Mouse (Mus musculus) liver, embryonic 14.5 days (tissue): ENCODE results near the gene Axl.

Experiments
- CTCF ChIP-seq: IDR thresholded peaks from 2 replicates; pipeline ENCODE4 v1.5.1; 2016; ENCODE audit warnings: antibody characterized with exemption, low read depth, control low read depth
- EP300 ChIP-seq: IDR thresholded peaks from 2 replicates; pipeline ENCODE4 v1.6.1; 2016; ENCODE audit warnings: antibody characterized with exemption, low read depth

DNA sequence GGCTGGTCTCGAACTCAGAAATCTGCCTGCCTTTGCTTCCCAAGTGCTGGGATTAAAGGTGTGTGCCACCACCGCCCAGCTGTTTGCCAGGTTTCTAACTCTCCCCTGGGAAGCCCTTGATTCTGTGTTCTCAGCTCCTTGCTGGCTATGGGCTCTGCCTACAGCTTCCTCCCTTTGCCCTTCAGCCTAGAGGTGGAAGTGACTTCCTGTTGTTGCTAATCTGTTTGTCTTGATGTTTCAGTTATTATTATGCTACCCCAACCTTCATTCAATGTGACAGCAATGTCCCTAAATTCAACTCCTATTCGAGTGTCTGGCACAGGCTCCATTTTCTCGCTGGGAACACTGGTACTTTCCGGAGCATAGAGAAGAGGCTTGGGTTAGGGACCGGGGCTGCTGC, 22.4 kb downstream of the Axl start:
- TF ChIP-seq CTCF = no peak
- no peak for TF ChIP-seq EP300
